Mouse (Mus musculus) neural tube, embryonic 11.5 days (tissue): ENCODE data around the gene Foxn3. TPM values are rescaled to one million over a fixed set of nuclear protein-coding genes. Genes with fewer than 3 reads are reported as not detected.

ENCODE experiments used
- ATAC-seq: fragments of 200-750 bp; cut with Nextera tagmentation; 2 replicates; pipeline ENCODE4 v1.8.0; 2017; ENCODE audit warnings: moderate number of reproducible peaks, mild to moderate bottlenecking, moderate TSS enrichment, moderate library complexity; ENCODE audit not compliant: insufficient read depth, low FRiP score, low TSS enrichment
- DNase-seq: peaks from one replicate; pipeline ENCODE4 v3.0.0-alpha.2; 2015; ENCODE audit warnings: low spot score
- H3K27ac ChIP-seq: fragments of 300-500 bp; sonication (generic); 2 replicates; pipeline ENCODE4 v1.5.1; 2014; ENCODE audit warnings: low read depth, mild to moderate bottlenecking, low read length
- H3K27me3 ChIP-seq: fragments of 300-500 bp; sonication (generic); 2 replicates; pipeline ENCODE4 v1.6.1; 2014; ENCODE audit warnings: mild to moderate bottlenecking, low read length, mixed read lengths; ENCODE audit not compliant: control insufficient read depth, insufficient read depth
- H3K36me3 ChIP-seq: fragments of 300-500 bp; sonication (generic); 2 replicates; pipeline ENCODE4 v1.6.1; 2014; ENCODE audit warnings: mild to moderate bottlenecking, low read length, moderate library complexity, mixed read lengths; ENCODE audit not compliant: control insufficient read depth, insufficient read depth
- H3K4me1 ChIP-seq: fragments of 300-500 bp; sonication (generic); 2 replicates; pipeline ENCODE4 v1.6.1; 2014; ENCODE audit warnings: low read length, mixed read lengths; ENCODE audit not compliant: control insufficient read depth, insufficient read depth
- H3K4me2 ChIP-seq: fragments of 300-500 bp; sonication (generic); 2 replicates; pipeline ENCODE4 v1.6.1; 2014; ENCODE audit warnings: low read depth, mild to moderate bottlenecking, moderate library complexity
- H3K4me3 ChIP-seq: fragments of 300-500 bp; sonication (generic); 2 replicates; pipeline ENCODE4 v1.5.1; 2014; ENCODE audit warnings: low read depth, low read length
- H3K9ac ChIP-seq: fragments of 300-500 bp; sonication (generic); 2 replicates; pipeline ENCODE4 v1.6.1; 2014; ENCODE audit warnings: mild to moderate bottlenecking, low read length
- H3K9me3 ChIP-seq: fragments of 300-500 bp; sonication (generic); 2 replicates; pipeline ENCODE4 v1.6.1; 2016; ENCODE audit warnings: low read length; ENCODE audit not compliant: control insufficient read depth
- WGBS: fragments of 180-500 bp; shearing (Covaris S2); extraction: QIAGEN DNeasy Blood & Tissue Kit; methylation state at CpG from one replicate; pipeline ENCODE4 v1.1.7; 2014; 5-methylcytosine and 5-hydroxymethylcytosine counted together
- polyA plus RNA-seq: library from polyadenylated mRNA; unstranded; fragments of >200 nt; fragmentation: Nextera tagmentation; extraction: Ambion mirVana; gene quantifications from 2 replicates; pipeline ENCODE4 v1.2.1, GENCODE M21; 2014

Gene Foxn3
- polyA plus RNA-seq, 1 experiment from 2014 or later, result 85.8 TPM

GRCm38 (mm10) chr12:99510759-99511158, 52.6 kb downstream of the Foxn3 start:
- H3K9ac ChIP-seq, result no peak overlapping the region
- no peak overlapping the region for H3K27ac ChIP-seq
- no peaks in the 10 kb centered on the region for H3K27me3 ChIP-seq
- 35% methylated on average over 5 of the region's 5 CpGs for WGBS
- no peaks in the 10 kb centered on the region for H3K9me3 ChIP-seq
- H3K4me2 ChIP-seq, result no peak overlapping the region
- no peaks in the 10 kb centered on the region for H3K36me3 ChIP-seq
- ATAC-seq (no peak), DNase-seq (no peak)
- no peak overlapping the region for H3K4me3 ChIP-seq
- no peaks in the 10 kb centered on the region for H3K4me1 ChIP-seq

- Histone ChIP-seq H3K9ac (no peak overlapping the region), H3K4me1 (0 out of 2 replicates have a peak, but pooled peaks cover 4% of the 10 kb centered on the region), H3K27me3 (no peaks in the 10 kb centered on the region), H3K9me3 (no peaks in the 10 kb centered on the region), H3K36me3 (no peaks in the 10 kb centered on the region), H3K27ac (no peak overlapping the region), H3K4me3 (no peak overlapping the region), H3K4me2 (no peak overlapping the region)
- WGBS, result 92% methylated on average over 4 of the region's 4 CpGs
- DNase-seq, result no peak
- ATAC-seq, result no peak
Observed at GRCm38 (mm10) chr12:99502225-99502624, 61.2 kb downstream of the Foxn3 start.

- no peaks in the 10 kb centered on the region for H3K36me3 ChIP-seq
- H3K9me3 ChIP-seq, result no peaks in the 10 kb centered on the region
- 61% methylated on average over 9 of the region's 9 CpGs for WGBS
- 0 out of 2 replicates have a peak, but pooled peaks cover 4% of the 10 kb centered on the region for H3K4me1 ChIP-seq
- H3K4me3 ChIP-seq, result no peak overlapping the region
- H3K27me3 ChIP-seq, result no peaks in the 10 kb centered on the region
- ATAC-seq (peak; percentile 55; the same call in 1 of the 2 replicates), DNase-seq (peak; percentile 59)
- H3K4me2 ChIP-seq, result no peak overlapping the region
- H3K9ac ChIP-seq, result no peak overlapping the region
- H3K27ac ChIP-seq, result no peak overlapping the region
Observed at GRCm38 (mm10) chr12:99498978-99499694, 64.2 kb downstream of the Foxn3 start.

- ATAC-seq, result peak; percentile 60
- 52% methylated on average over 18 of the region's 18 CpGs for WGBS
Observed at GRCm38 (mm10) chr12:99498189-99498977, 65.0 kb downstream of the Foxn3 start.

GRCm38 (mm10) chr12:99496945-99497344, 66.4 kb downstream of the Foxn3 start:
- no peak overlapping the region for H3K27ac ChIP-seq
- H3K9ac ChIP-seq, result no peak overlapping the region
- no peak overlapping the region for H3K4me3 ChIP-seq
- H3K4me2 ChIP-seq, result no peak overlapping the region
- DNase-seq (no peak), ATAC-seq (no peak)
- 0 out of 2 replicates have a peak, but pooled peaks cover 4% of the 10 kb centered on the region for H3K4me1 ChIP-seq
- no peaks in the 10 kb centered on the region for H3K27me3 ChIP-seq
- 78% methylated on average over 3 of the region's 3 CpGs for WGBS
- H3K9me3 ChIP-seq, result no peaks in the 10 kb centered on the region
- H3K36me3 ChIP-seq, result no peaks in the 10 kb centered on the region

More at GRCm38 (mm10) chr12:99498189-99498977, 65.0 kb downstream of the Foxn3 start:
- no peaks in the 10 kb centered on the region for H3K36me3 ChIP-seq
- H3K27me3 ChIP-seq, result no peaks in the 10 kb centered on the region
- H3K9me3 ChIP-seq, result no peaks in the 10 kb centered on the region
- DNase-seq, result peak; percentile 32
- no peak overlapping the region; the same call in 1 of the 2 replicates for H3K4me2 ChIP-seq
- no peak overlapping the region for H3K9ac ChIP-seq
- no peak overlapping the region for H3K4me3 ChIP-seq
- H3K4me1 ChIP-seq, result 0 out of 2 replicates have a peak, but pooled peaks cover 4% of the 10 kb centered on the region
- no peak overlapping the region; the same call in 1 of the 2 replicates for H3K27ac ChIP-seq

GRCm38 (mm10) chr12:99490216-99490615, 73.2 kb downstream of the Foxn3 start:
- H3K4me1 ChIP-seq, result no peaks in the 10 kb centered on the region
- ATAC-seq (no peak), DNase-seq (no peak)
- H3K27ac ChIP-seq, result no peak overlapping the region
- H3K36me3 ChIP-seq, result no peaks in the 10 kb centered on the region
- H3K4me2 ChIP-seq, result no peak overlapping the region
- H3K9ac ChIP-seq, result no peak overlapping the region
- no peaks in the 10 kb centered on the region for H3K9me3 ChIP-seq
- 90% methylated on average over 6 of the region's 6 CpGs for WGBS
- no peak overlapping the region for H3K4me3 ChIP-seq
- no peaks in the 10 kb centered on the region for H3K27me3 ChIP-seq

GRCm38 (mm10) chr12:99489001-99489592, 74.3 kb downstream of the Foxn3 start:
- no peak overlapping the region for H3K9ac ChIP-seq
- ATAC-seq, result no peak
- no peak overlapping the region for H3K4me2 ChIP-seq
- no peak overlapping the region for H3K4me3 ChIP-seq
- WGBS, result 90% methylated on average over 4 of the region's 4 CpGs
- no peaks in the 10 kb centered on the region for H3K4me1 ChIP-seq
- no peak for DNase-seq
- H3K27me3 ChIP-seq, result no peaks in the 10 kb centered on the region
- no peaks in the 10 kb centered on the region for H3K36me3 ChIP-seq
- no peaks in the 10 kb centered on the region for H3K9me3 ChIP-seq
- H3K27ac ChIP-seq, result no peak overlapping the region

GRCm38 (mm10) chr12:99480372-99480771, 83.0 kb downstream of the Foxn3 start:
- 90% methylated on average over 3 of the region's 3 CpGs for WGBS
- ATAC-seq, result no peak
- H3K9me3 ChIP-seq, result no peaks in the 10 kb centered on the region

More at GRCm38 (mm10) chr12:99480372-99480771, 83.0 kb downstream of the Foxn3 start:
- H3K4me2 ChIP-seq, result no peak overlapping the region
- no peak for DNase-seq
- H3K27me3 ChIP-seq, result no peaks in the 10 kb centered on the region
- no peak overlapping the region for H3K27ac ChIP-seq
- no peak overlapping the region for H3K4me3 ChIP-seq
- no peaks in the 10 kb centered on the region for H3K4me1 ChIP-seq
- no peak overlapping the region for H3K9ac ChIP-seq
- no peaks in the 10 kb centered on the region; the same call in 1 of the 2 replicates for H3K36me3 ChIP-seq
